Mouse (Mus musculus) adrenal gland, postnatal 14 days (tissue): ENCODE data around the gene Cideb. TPM values are rescaled to one million over a fixed set of nuclear protein-coding genes. Genes with fewer than 3 reads are reported as not detected.
A peak's percentile ranks its signal among the peaks of the same experiment; 100 is the strongest.

Experiments
- DNase-seq: peaks from one replicate; pipeline ENCODE4 v3.0.0; 2021; ENCODE audit warnings: mixed read lengths
- long read RNA-seq, 2 experiments: library from polyadenylated mRNA; stranded (forward); transcript quantifications; one replicate each; pipeline ENCODE4 v2.0.0; 2021
- total RNA-seq: library from RNA; stranded (reverse); gene quantifications from 2 replicates; pipeline ENCODE4 v1.2.3, GENCODE M21; 2021

The Cideb gene
- 1.7 and 22.1 TPM in 2 replicates for total RNA-seq
- long read RNA-seq, experiment 1, result 0 reads
- long read RNA-seq, experiment 2, transcript Cideb-201 (5 exons, 1,212 nt), result major isoform, 22 of 27 reads
- long read RNA-seq, experiment 2, partial matches to known transcripts, result 2 of 27 reads
- long read RNA-seq, experiment 2, other reads (novel, unspliced or antisense), result 2 of 27 reads

- DNase-seq, result peak; percentile 70
Measured at GRCm38 (mm10) chr14:55758363-55758784, at the start of gene Cideb. Cideb (minus strand) TSS chr14:55758458.

GRCm38 (mm10) chr14:55795380-55796163 is 37.3 kb upstream of the Cideb start:
- no peak for DNase-seq

GRCm38 (mm10) chr14:55793946-55794345 is 35.7 kb upstream of the Cideb start:
- DNase-seq, result no peak

GRCm38 (mm10) chr14:55793461-55793860 is 35.2 kb upstream of the Cideb start:
- no peak for DNase-seq

- DNase-seq, result peak; percentile 55
Measured at GRCm38 (mm10) chr14:55788256-55789050, 30.2 kb upstream of the Cideb start, which contains the start of gene Ripk3. Ripk3 (minus strand) TSS chr14:55788865.

- DNase-seq, result no peak
Measured at GRCm38 (mm10) chr14:55787731-55788130, 29.5 kb upstream of the Cideb start.

GRCm38 (mm10) chr14:55785195-55785594 is 26.9 kb upstream of the Cideb start:
- no peak for DNase-seq

- no peak for DNase-seq
Measured at GRCm38 (mm10) chr14:55783958-55784235, 25.6 kb upstream of the Cideb start, which contains the start of gene Adcy4. Adcy4 (minus strand) TSS chr14:55784095.

GRCm38 (mm10) chr14:55783171-55783957 is 25.1 kb upstream of the Cideb start:
- DNase-seq, result no peak

- DNase-seq, result no peak
Measured at GRCm38 (mm10) chr14:55782361-55782960, 24.2 kb upstream of the Cideb start.

- DNase-seq, result peak; percentile 82
Measured at GRCm38 (mm10) chr14:55781310-55781709, 23.1 kb upstream of the Cideb start.

- peak; percentile 2 for DNase-seq
Measured at GRCm38 (mm10) chr14:55780736-55781135, 22.5 kb upstream of the Cideb start.

GRCm38 (mm10) chr14:55779656-55780055 is 21.4 kb upstream of the Cideb start:
- DNase-seq, result peak; percentile 7

- no peak for DNase-seq
Measured at GRCm38 (mm10) chr14:55778686-55779085, 20.4 kb upstream of the Cideb start.

GRCm38 (mm10) chr14:55777806-55778205 is 19.5 kb upstream of the Cideb start:
- DNase-seq, result peak; percentile 2

- peak; percentile 2 for DNase-seq
Measured at GRCm38 (mm10) chr14:55777176-55777575, 18.9 kb upstream of the Cideb start.

GRCm38 (mm10) chr14:55776711-55777110 is 18.5 kb upstream of the Cideb start:
- DNase-seq, result no peak

GRCm38 (mm10) chr14:55769087-55769703 is 10.9 kb upstream of the Cideb start:
- no peak for DNase-seq

- no peak for DNase-seq
Measured at GRCm38 (mm10) chr14:55768555-55768954, 10.3 kb upstream of the Cideb start.

- DNase-seq, result peak; percentile 76
Measured at GRCm38 (mm10) chr14:55767519-55768414, 9.5 kb upstream of the Cideb start.
